Mouse (Mus musculus): ENCODE measurements around the gene Wdtc1. TPM values are rescaled to one million over a fixed set of nuclear protein-coding genes. Genes with fewer than 3 reads are reported as not detected.

Wdtc1 gene
- total and polyA plus RNA-seq, 3 experiments = 2.8 to 10.8 (median 9.6) TPM

GRCm38 (mm10) chr4:133243538-133243937 lies 109.7 kb downstream of the Wdtc1 start:
- TF ChIP-seq HCFC1 (IDR thresholded peaks at IDR 0.05; ENCODE audit: low read depth, low read length) (no peak), ZC3H11A (IDR thresholded peaks at IDR 0.05; ENCODE audit: low read depth, low read length) (no peak), NRF1 (IDR thresholded peaks at IDR 0.05; ENCODE audit: low read depth, low read length) (no peak), CHD1 (IDR thresholded peaks at IDR 0.05; ENCODE audit: low read depth, low read length) (no peak), UBTF (IDR thresholded peaks at IDR 0.05; ENCODE audit: low read depth, low read length) (no peak), IRF4 (IDR thresholded peaks at IDR 0.05; ENCODE audit: low read depth, low read length) (no peak), ZKSCAN1 (IDR thresholded peaks at IDR 0.05; ENCODE audit: borderline replicate concordance, low read depth, low read length) (no peak), ELF1 (IDR thresholded peaks at IDR 0.05; ENCODE audit: low read depth, low read length) (no peak), SMC3 (IDR thresholded peaks at IDR 0.05; ENCODE audit: low read depth, low read length) (no peak), MAZ (IDR thresholded peaks at IDR 0.05; ENCODE audit: low read depth, low read length) (no peak), CTCF (conservative IDR thresholded peaks at IDR 0.05 in 1 of 2, IDR thresholded peaks at IDR 0.05 in 1 of 2; ENCODE audit: low read depth in 2 of 2, low read length in 2 of 2) (no peak)
- H3K27me3 ChIP-seq (replicated peaks) = peaks cover 77% of the 10 kb centered on the region
- dilution Hi-C loops (cut with MboI; ENCODE audit: extremely low pct_ligation_motif_present, extremely low pct_unique_long_range_greater_than_20kb, low sequenced_read_pairs) (no loop called here), in situ Hi-C loops (cut with MboI; ENCODE audit: low pct_ligation_motif_present, low pct_unique_long_range_greater_than_20kb, low sequenced_read_pairs) (no loop called here)
- H3K4me2 ChIP-seq (ENCODE audit: insufficient read depth, low read depth, poor library complexity, severe bottlenecking) = no peak overlapping the region
- H3K4me3 ChIP-seq (replicated peaks in 1 of 3; ENCODE audit: low read depth in 2 of 3, low read length in 2 of 3, poor library complexity in 1 of 3) = no peak overlapping the region
- no peak overlapping the region for H3K9ac ChIP-seq (ENCODE audit: insufficient read depth, low read depth)
- no peaks in the 10 kb centered on the region for H3K36me3 ChIP-seq (replicated peaks in 1 of 2; ENCODE audit: control insufficient read depth in 1 of 2, insufficient read depth in 1 of 2, low read length in 1 of 2)
- H3K4me1 ChIP-seq (ENCODE audit: control insufficient read depth in 1 of 2, insufficient read depth in 2 of 2) = peaks cover 0 to 9% of the 10 kb centered on the region in 2 experiments; a peak in 2 of 4 replicates
- no peak overlapping the region for H3K27ac ChIP-seq (ENCODE audit: insufficient read depth, low read depth)
- DNase-seq (ENCODE audit: extremely low read depth) = no peak
- no peaks in the 10 kb centered on the region for H3K79me2 ChIP-seq (replicated peaks; ENCODE audit: control insufficient read depth, extremely low read depth, insufficient read depth, poor library complexity, severe bottlenecking)
- peaks cover 2% of the 10 kb centered on the region for H3K9me3 ChIP-seq (replicated peaks; ENCODE audit: low read length)

DNA sequence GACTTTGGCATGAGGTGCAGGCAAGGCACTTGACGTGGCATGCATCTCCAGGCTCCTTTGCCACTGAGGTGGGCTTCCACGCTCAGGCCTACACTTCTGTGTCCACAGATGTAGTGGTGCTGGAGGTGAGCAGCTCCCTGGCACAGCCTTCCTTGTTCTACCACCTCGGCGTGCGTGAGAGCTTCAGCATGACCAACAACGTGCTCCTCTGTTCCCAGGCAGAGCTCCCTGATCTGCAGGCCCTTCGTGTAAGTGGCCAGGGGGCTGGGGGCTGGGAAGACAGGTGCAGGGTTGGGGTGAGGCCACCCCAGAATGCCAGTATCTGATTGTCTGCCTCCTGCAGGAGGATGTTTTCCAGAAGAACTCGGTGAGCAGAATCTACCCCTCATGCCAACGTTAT lies 110.6 kb downstream of the Wdtc1 start:
- dilution Hi-C loops (cut with MboI; ENCODE audit: extremely low pct_ligation_motif_present, extremely low pct_unique_long_range_greater_than_20kb, low sequenced_read_pairs) = no loop called here
- peaks cover 70% of the 10 kb centered on the region for H3K27me3 ChIP-seq (replicated peaks)
- H3K79me2 ChIP-seq (replicated peaks; ENCODE audit: control insufficient read depth, extremely low read depth, insufficient read depth, poor library complexity, severe bottlenecking) = no peaks in the 10 kb centered on the region
- peaks cover 0 to 12% of the 10 kb centered on the region in 2 experiments; a peak in 2 of 4 replicates for H3K4me1 ChIP-seq (ENCODE audit: control insufficient read depth in 1 of 2, insufficient read depth in 2 of 2)
- H3K4me3 ChIP-seq (replicated peaks in 1 of 3; ENCODE audit: low read depth in 2 of 3, low read length in 2 of 3, poor library complexity in 1 of 3) = no peak overlapping the region
- TF ChIP-seq BHLHE40 (IDR thresholded peaks at IDR 0.05; ENCODE audit: low read depth, low read length) (no peak), MAZ (IDR thresholded peaks at IDR 0.05; ENCODE audit: low read depth, low read length) (no peak)
- DNase-seq (ENCODE audit: extremely low read depth) = no peak
- no peak overlapping the region for H3K9ac ChIP-seq (ENCODE audit: insufficient read depth, low read depth)
- H3K36me3 ChIP-seq (replicated peaks in 1 of 2; ENCODE audit: control insufficient read depth in 1 of 2, insufficient read depth in 1 of 2, low read length in 1 of 2) = no peaks in the 10 kb centered on the region
- H3K9me3 ChIP-seq (replicated peaks; ENCODE audit: low read length) = peaks cover 2% of the 10 kb centered on the region
- in situ Hi-C loops (cut with MboI; ENCODE audit: low pct_ligation_motif_present, low pct_unique_long_range_greater_than_20kb, low sequenced_read_pairs) = no loop called here
- no peak overlapping the region for H3K4me2 ChIP-seq (ENCODE audit: insufficient read depth, low read depth, poor library complexity, severe bottlenecking)
- H3K27ac ChIP-seq (ENCODE audit: insufficient read depth, low read depth) = no peak overlapping the region

Other genes with a start within 250 kb of the Wdtc1 start
- 18.7 and 21.7 TPM in 2 replicates for gene Wasf2, start 223.0 kb downstream of the Wdtc1 start, total RNA-seq (2012; rRNA removed)
- gene Wasf2, start 223.0 kb downstream of the Wdtc1 start, total RNA-seq (2014; rRNA removed) = 12.9 and 14.9 TPM in 2 replicates
- 53.1 and 59.5 TPM in 2 replicates for gene Wasf2, start 223.0 kb downstream of the Wdtc1 start, polyA plus RNA-seq (2012; ENCODE audit: insufficient read length, low read depth)
- not detected in 2 replicates for gene Cd164l2, start 141.3 kb downstream of the Wdtc1 start, total RNA-seq (2012; rRNA removed)
- gene Cd164l2, start 141.3 kb downstream of the Wdtc1 start, total RNA-seq (2014; rRNA removed) = not detected in 2 replicates
- not detected in 2 replicates for gene Cd164l2, start 141.3 kb downstream of the Wdtc1 start, polyA plus RNA-seq (2012; ENCODE audit: insufficient read length, low read depth)
- 0.13 and 0.17 TPM in 2 replicates for gene Gpr3, start 140.9 kb downstream of the Wdtc1 start, total RNA-seq (2012; rRNA removed)
- not detected in 2 replicates for gene Gpr3, start 140.9 kb downstream of the Wdtc1 start, total RNA-seq (2014; rRNA removed)
- 0.11 TPM in 1 of 2 replicates, not detected in the other for gene Gpr3, start 140.9 kb downstream of the Wdtc1 start, polyA plus RNA-seq (2012; ENCODE audit: insufficient read length, low read depth)
- 0.21 TPM in 1 of 2 replicates, not detected in the other for gene Map3k6, start 112.7 kb downstream of the Wdtc1 start, total RNA-seq (2012; rRNA removed)
- gene Map3k6, start 112.7 kb downstream of the Wdtc1 start, total RNA-seq (2014; rRNA removed) = not detected in 2 replicates
- not detected in 2 replicates for gene Map3k6, start 112.7 kb downstream of the Wdtc1 start, polyA plus RNA-seq (2012; ENCODE audit: insufficient read length, low read depth)
- 11.9 and 20.0 TPM in 2 replicates for gene Sytl1, start 90.4 kb downstream of the Wdtc1 start, total RNA-seq (2012; rRNA removed)
- gene Sytl1, start 90.4 kb downstream of the Wdtc1 start, total RNA-seq (2014; rRNA removed) = 8.2 and 8.3 TPM in 2 replicates
- 12.1 and 12.5 TPM in 2 replicates for gene Sytl1, start 90.4 kb downstream of the Wdtc1 start, polyA plus RNA-seq (2012; ENCODE audit: insufficient read length, low read depth)
- gene Tmem222, start 75.7 kb downstream of the Wdtc1 start, total RNA-seq (2012; rRNA removed) = 64.0 and 64.8 TPM in 2 replicates
- gene Tmem222, start 75.7 kb downstream of the Wdtc1 start, total RNA-seq (2014; rRNA removed) = 85.0 and 95.7 TPM in 2 replicates
- 73.2 and 79.5 TPM in 2 replicates for gene Tmem222, start 75.7 kb downstream of the Wdtc1 start, polyA plus RNA-seq (2012; ENCODE audit: insufficient read length, low read depth)
- gene Slc9a1, start 16.2 kb upstream of the Wdtc1 start, total RNA-seq (2012; rRNA removed) = 4.2 and 4.7 TPM in 2 replicates
- gene Slc9a1, start 16.2 kb upstream of the Wdtc1 start, total RNA-seq (2014; rRNA removed) = 0.66 and 1.4 TPM in 2 replicates
- gene Slc9a1, start 16.2 kb upstream of the Wdtc1 start, polyA plus RNA-seq (2012; ENCODE audit: insufficient read length, low read depth) = 12.0 and 16.7 TPM in 2 replicates
- gene Tent5b, start 126.7 kb upstream of the Wdtc1 start, total RNA-seq (2012; rRNA removed) = 0.13 TPM in 1 of 2 replicates, not detected in the other
- gene Tent5b, start 126.7 kb upstream of the Wdtc1 start, total RNA-seq (2014; rRNA removed) = not detected in 2 replicates
- gene Tent5b, start 126.7 kb upstream of the Wdtc1 start, polyA plus RNA-seq (2012; ENCODE audit: insufficient read length, low read depth) = not detected in 2 replicates
- not detected in 2 replicates for gene Trnp1, start 145.1 kb upstream of the Wdtc1 start, total RNA-seq (2012; rRNA removed)
- not detected in 2 replicates for gene Trnp1, start 145.1 kb upstream of the Wdtc1 start, total RNA-seq (2014; rRNA removed)
- not detected in 2 replicates for gene Trnp1, start 145.1 kb upstream of the Wdtc1 start, polyA plus RNA-seq (2012; ENCODE audit: insufficient read length, low read depth)
- not detected in 2 replicates for gene Kdf1, start 165.5 kb upstream of the Wdtc1 start, total RNA-seq (2012; rRNA removed)
- gene Kdf1, start 165.5 kb upstream of the Wdtc1 start, total RNA-seq (2014; rRNA removed) = not detected in 2 replicates
- gene Kdf1, start 165.5 kb upstream of the Wdtc1 start, polyA plus RNA-seq (2012; ENCODE audit: insufficient read length, low read depth) = not detected in 2 replicates
- 408 and 453 TPM in 2 replicates for gene Nudc, start 192.5 kb upstream of the Wdtc1 start, total RNA-seq (2012; rRNA removed)
- gene Nudc, start 192.5 kb upstream of the Wdtc1 start, total RNA-seq (2014; rRNA removed) = 199 and 206 TPM in 2 replicates
- gene Nudc, start 192.5 kb upstream of the Wdtc1 start, polyA plus RNA-seq (2012; ENCODE audit: insufficient read length, low read depth) = 718 and 764 TPM in 2 replicates
- gene Nr0b2, start 199.9 kb upstream of the Wdtc1 start, total RNA-seq (2012; rRNA removed) = not detected in 2 replicates
- gene Nr0b2, start 199.9 kb upstream of the Wdtc1 start, total RNA-seq (2014; rRNA removed) = not detected in 2 replicates
- not detected in 2 replicates for gene Nr0b2, start 199.9 kb upstream of the Wdtc1 start, polyA plus RNA-seq (2012; ENCODE audit: insufficient read length, low read depth)
- 10.8 and 15.7 TPM in 2 replicates for gene Gpatch3, start 221.3 kb upstream of the Wdtc1 start, total RNA-seq (2012; rRNA removed)
- gene Gpatch3, start 221.3 kb upstream of the Wdtc1 start, total RNA-seq (2014; rRNA removed) = 7.2 and 9.7 TPM in 2 replicates
- 20.9 and 26.1 TPM in 2 replicates for gene Gpatch3, start 221.3 kb upstream of the Wdtc1 start, polyA plus RNA-seq (2012; ENCODE audit: insufficient read length, low read depth)
- 36.2 and 37.4 TPM in 2 replicates for gene Gpn2, start 230.9 kb upstream of the Wdtc1 start, total RNA-seq (2012; rRNA removed)
- gene Gpn2, start 230.9 kb upstream of the Wdtc1 start, total RNA-seq (2014; rRNA removed) = 30.0 and 35.9 TPM in 2 replicates
- gene Gpn2, start 230.9 kb upstream of the Wdtc1 start, polyA plus RNA-seq (2012; ENCODE audit: insufficient read length, low read depth) = 34.1 and 36.8 TPM in 2 replicates
- gene Sfn, start 248.7 kb upstream of the Wdtc1 start, total RNA-seq (2012; rRNA removed) = 0.97 and 1.0 TPM in 2 replicates
- gene Sfn, start 248.7 kb upstream of the Wdtc1 start, total RNA-seq (2014; rRNA removed) = 0.61 and 1.1 TPM in 2 replicates
- 2.0 and 2.8 TPM in 2 replicates for gene Sfn, start 248.7 kb upstream of the Wdtc1 start, polyA plus RNA-seq (2012; ENCODE audit: insufficient read length, low read depth)